Mouse (Mus musculus): ENCODE measurements around the gene Pax3. TPM values are rescaled to one million over a fixed set of nuclear protein-coding genes. Genes with fewer than 3 reads are reported as not detected.
A peak's percentile ranks its signal among the peaks of the same experiment; 100 is the strongest.

The Pax3 gene
- polyA plus RNA-seq, 1 experiment = not detected

DNA sequence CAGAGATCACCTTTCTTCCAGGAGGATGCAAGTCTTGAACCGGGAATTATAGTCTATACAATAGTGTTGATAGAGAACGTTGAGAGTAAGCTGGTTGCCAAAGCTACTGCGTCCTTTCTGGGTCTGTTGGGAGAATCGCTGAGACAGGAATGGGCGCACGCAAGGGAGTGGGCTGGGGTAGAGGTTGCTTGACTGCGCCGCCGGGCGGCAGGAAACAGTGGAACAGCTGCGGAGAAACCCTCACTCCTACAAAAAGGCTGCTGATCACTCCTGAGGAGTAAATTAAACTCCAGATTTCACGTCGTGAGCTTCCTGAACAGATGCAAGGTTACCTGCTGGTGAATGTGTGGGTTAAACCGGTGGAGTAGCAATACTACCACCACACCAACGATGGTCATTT lies 3.3 kb upstream of the Pax3 start:
- Histone ChIP-seq H3K9me3 (peaks cover 11% of the 10 kb centered on the region; the same call in 1 of the 2 replicates), H3K4me1 (peaks cover 56% of the 10 kb centered on the region), H3K4me3 (replicated peaks) (no peak overlapping the region), H3K27me3 (replicated peaks) (peaks cover 99% of the 10 kb centered on the region), H3K36me3 (replicated peaks; ENCODE audit: low read length) (no peaks in the 10 kb centered on the region)
- TF ChIP-seq FLI1 (IDR thresholded peaks at IDR 0.05; ENCODE audit: low read length) (no peak), GATA1 (IDR thresholded peaks at IDR 0.05; ENCODE audit: borderline replicate concordance, low read length) (no peak)

GRCm38 (mm10) chr1:78199221-78199620 lies 2.3 kb upstream of the Pax3 start:
- TF ChIP-seq GATA1 (IDR thresholded peaks at IDR 0.05; ENCODE audit: borderline replicate concordance, low read length) (no peak), FLI1 (IDR thresholded peaks at IDR 0.05; ENCODE audit: low read length) (no peak)
- peaks cover 10% of the 10 kb centered on the region; the same call in 1 of the 2 replicates for H3K9me3 ChIP-seq
- no peaks in the 10 kb centered on the region for H3K36me3 ChIP-seq (replicated peaks; ENCODE audit: low read length)
- peaks cover 57% of the 10 kb centered on the region for H3K4me1 ChIP-seq
- no peak overlapping the region for H3K4me3 ChIP-seq (replicated peaks)
- H3K27me3 ChIP-seq (replicated peaks) = peaks cover 97% of the 10 kb centered on the region

- H3K27me3 ChIP-seq (replicated peaks) = peaks cover 96% of the 10 kb centered on the region
- TF ChIP-seq GATA1 (IDR thresholded peaks at IDR 0.05; ENCODE audit: borderline replicate concordance, low read length) (no peak), FLI1 (IDR thresholded peaks at IDR 0.05; ENCODE audit: low read length) (no peak)
These were observed 1.5 kb upstream of the Pax3 start for GRCm38 (mm10) chr1:78198319-78198940.

GRCm38 (mm10) chr1:78197351-78198234 lies 659 bp upstream of the Pax3 start:
- Histone ChIP-seq H3K27me3 (replicated peaks) (peaks cover 96% of the 10 kb centered on the region), H3K36me3 (replicated peaks; ENCODE audit: low read length) (no peaks in the 10 kb centered on the region), H3K9me3 (peaks cover 10% of the 10 kb centered on the region; the same call in 1 of the 2 replicates), H3K4me1 (peaks cover 49% of the 10 kb centered on the region), H3K4me3 (replicated peaks) (peak overlapping the region; percentile 90)
- no peak for TF ChIP-seq FLI1 (IDR thresholded peaks at IDR 0.05; ENCODE audit: low read length)
- no peak for TF ChIP-seq GATA1 (IDR thresholded peaks at IDR 0.05; ENCODE audit: borderline replicate concordance, low read length)

More at GRCm38 (mm10) chr1:78198319-78198940, 1.5 kb upstream of the Pax3 start:
- Histone ChIP-seq H3K36me3 (replicated peaks; ENCODE audit: low read length) (no peaks in the 10 kb centered on the region), H3K9me3 (peaks cover 10% of the 10 kb centered on the region; the same call in 1 of the 2 replicates), H3K4me3 (replicated peaks) (no peak overlapping the region), H3K4me1 (peaks cover 54% of the 10 kb centered on the region)

DNA sequence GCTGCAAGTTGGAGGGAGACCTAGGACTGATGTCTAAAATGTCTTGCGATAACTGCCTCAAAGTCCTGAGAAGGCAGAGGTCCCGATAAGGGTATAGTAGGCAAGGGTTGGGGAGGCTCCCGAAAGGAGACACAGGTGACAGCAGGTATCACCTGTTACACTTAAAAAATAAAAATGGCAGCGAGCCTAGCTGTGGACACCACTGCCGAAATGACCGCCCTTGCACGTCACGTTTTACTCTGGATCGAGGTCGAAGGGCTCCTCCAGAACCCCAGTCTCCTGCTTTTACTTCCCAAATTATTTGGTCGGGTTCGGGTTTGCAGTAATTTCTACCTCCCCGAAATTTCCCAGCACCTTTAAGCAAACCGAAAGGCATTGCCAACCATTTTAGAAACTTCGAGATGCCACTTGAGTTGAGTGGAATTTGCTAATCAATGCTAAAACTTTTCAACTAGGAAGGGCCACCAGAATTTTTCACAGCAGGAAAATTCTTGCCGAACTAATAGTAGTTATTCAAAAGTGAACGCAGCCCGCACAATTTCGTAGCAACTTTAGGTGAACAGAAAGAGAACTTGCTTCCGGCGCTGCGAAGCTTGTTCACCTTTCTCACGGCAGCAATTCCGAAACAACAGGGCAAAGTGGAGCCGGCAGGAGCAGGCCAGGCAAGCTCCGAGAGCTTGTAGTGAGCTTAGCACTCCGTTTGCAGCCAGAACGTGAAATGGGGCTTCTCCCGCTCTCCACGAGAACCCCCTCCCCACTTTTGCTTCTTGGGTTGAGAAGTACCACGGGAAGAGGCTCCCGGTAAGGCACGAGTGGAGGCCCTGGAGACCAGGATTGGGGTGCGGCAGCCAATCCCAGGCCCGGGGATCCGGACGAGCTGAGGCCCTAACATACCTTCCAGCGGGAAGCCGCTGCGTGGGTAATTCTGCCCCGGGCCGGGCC lies 892 bp downstream of the Pax3 start:
- H3K4me3 ChIP-seq (replicated peaks) = peak overlapping the region; percentile 90
- no peaks in the 10 kb centered on the region for H3K36me3 ChIP-seq (replicated peaks; ENCODE audit: low read length)
- H3K27me3 ChIP-seq (replicated peaks) = peaks cover 97% of the 10 kb centered on the region
- H3K4me1 ChIP-seq = peaks cover 42% of the 10 kb centered on the region
- H3K9me3 ChIP-seq = peaks cover 10% of the 10 kb centered on the region; the same call in 1 of the 2 replicates
- no peak for TF ChIP-seq GATA1 (IDR thresholded peaks at IDR 0.05; ENCODE audit: borderline replicate concordance, low read length)
- no peak for TF ChIP-seq FLI1 (IDR thresholded peaks at IDR 0.05; ENCODE audit: low read length)

DNA sequence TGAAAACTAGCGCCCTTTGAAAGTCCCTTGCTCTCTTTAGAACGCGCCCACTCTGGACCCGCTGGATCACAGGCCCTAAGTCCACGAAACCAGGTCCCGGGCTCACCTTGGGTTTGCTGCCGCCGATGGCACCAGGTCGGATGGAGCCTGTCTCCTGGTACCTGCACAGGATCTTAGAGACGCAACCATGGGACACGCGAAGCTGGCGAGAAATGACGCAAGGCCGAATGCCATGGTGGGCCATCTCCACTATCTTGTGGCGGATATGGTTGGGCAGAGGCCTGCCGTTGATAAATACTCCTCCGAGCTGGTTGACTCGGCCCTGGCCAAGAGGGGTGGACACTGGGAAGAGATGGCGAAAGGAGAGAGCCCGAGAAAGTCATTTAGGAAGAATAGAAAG lies 1.8 kb downstream of the Pax3 start:
- TF ChIP-seq FLI1 (IDR thresholded peaks at IDR 0.05; ENCODE audit: low read length) (no peak), GATA1 (IDR thresholded peaks at IDR 0.05; ENCODE audit: borderline replicate concordance, low read length) (no peak)
- H3K4me3 ChIP-seq (replicated peaks) = peak overlapping the region; percentile 84
- H3K4me1 ChIP-seq = peaks cover 42% of the 10 kb centered on the region
- peaks cover 10% of the 10 kb centered on the region; the same call in 1 of the 2 replicates for H3K9me3 ChIP-seq
- no peaks in the 10 kb centered on the region for H3K36me3 ChIP-seq (replicated peaks; ENCODE audit: low read length)
- H3K27me3 ChIP-seq (replicated peaks) = peaks cover 97% of the 10 kb centered on the region

DNA sequence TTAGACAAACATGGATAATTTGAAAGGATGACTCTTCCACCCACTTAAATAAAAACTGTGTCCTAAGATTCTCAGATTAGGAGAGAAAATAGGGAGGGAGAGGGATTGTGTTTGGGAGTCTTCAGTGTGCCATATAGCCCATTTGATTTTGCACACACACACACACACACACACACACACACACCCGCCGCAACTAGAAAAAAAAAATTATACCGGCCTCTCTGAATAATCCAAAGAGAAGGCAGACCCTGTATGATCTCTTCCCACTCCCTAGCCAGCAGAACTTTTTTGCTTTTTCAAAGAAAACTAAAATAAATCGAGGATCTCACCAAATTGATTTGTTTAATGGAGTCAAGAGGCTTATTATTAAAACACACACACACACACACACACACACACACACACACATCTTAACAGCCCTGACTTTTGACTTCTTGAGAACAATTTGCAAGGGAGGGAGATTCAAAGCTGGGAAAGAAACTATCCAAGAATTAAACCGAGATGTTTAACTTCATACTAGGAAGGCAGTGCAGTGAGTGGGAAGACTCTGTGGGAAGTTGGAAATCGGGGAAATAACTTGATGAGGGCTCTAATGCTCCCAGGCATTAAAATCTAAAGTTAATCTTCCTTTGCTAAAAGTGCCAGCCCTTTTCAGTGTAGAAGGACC lies 2.4 kb downstream of the Pax3 start:
- H3K4me3 ChIP-seq (replicated peaks) = peak overlapping the region; percentile 84
- H3K4me1 ChIP-seq = peaks cover 48% of the 10 kb centered on the region
- H3K36me3 ChIP-seq (replicated peaks; ENCODE audit: low read length) = no peaks in the 10 kb centered on the region
- peaks cover 9% of the 10 kb centered on the region; the same call in 1 of the 2 replicates for H3K9me3 ChIP-seq
- peaks cover 97% of the 10 kb centered on the region for H3K27me3 ChIP-seq (replicated peaks)
- TF ChIP-seq FLI1 (IDR thresholded peaks at IDR 0.05; ENCODE audit: low read length) = no peak

- H3K4me3 ChIP-seq (replicated peaks) = peak overlapping the region; percentile 84
- no peaks in the 10 kb centered on the region for H3K36me3 ChIP-seq (replicated peaks; ENCODE audit: low read length)
- peaks cover 96% of the 10 kb centered on the region for H3K27me3 ChIP-seq (replicated peaks)
- peaks cover 55% of the 10 kb centered on the region for H3K4me1 ChIP-seq
- no peak for TF ChIP-seq FLI1 (IDR thresholded peaks at IDR 0.05; ENCODE audit: low read length)
- no peak for TF ChIP-seq GATA1 (IDR thresholded peaks at IDR 0.05; ENCODE audit: borderline replicate concordance, low read length)
- H3K9me3 ChIP-seq = 0 out of 2 replicates have a peak, but pooled peaks cover 4% of the 10 kb centered on the region
These were observed 3.4 kb downstream of the Pax3 start for GRCm38 (mm10) chr1:78193465-78193991.

Measured in megakaryocyte, embryonic 14.5 days (primary cell).